Mouse (Mus musculus) lung, adult 2 months (tissue): ENCODE data around the gene Map3k19. TPM values are rescaled to one million over a fixed set of nuclear protein-coding genes. Genes with fewer than 3 reads are reported as not detected.

Experiments
- DNase-seq: peaks from one replicate; pipeline ENCODE4 v3.0.0; 2022
- H3K4me1 ChIP-seq: fragments of 200-500 bp; 2 replicates; pipeline ENCODE4 v1.6.1; 2011; ENCODE audit warnings: low read length; ENCODE audit not compliant: control insufficient read depth, insufficient read depth
- H3K4me3 ChIP-seq: fragments of 200-500 bp; replicated peaks from 2 replicates; pipeline ENCODE3; 2011; ENCODE audit warnings: low read depth, mild to moderate bottlenecking, control low read depth, low read length; ENCODE audit errors: extremely low read depth
- CTCF ChIP-seq: fragments of 200-500 bp; IDR thresholded peaks from 2 replicates; pipeline ENCODE4 v1.5.1; 2011; ENCODE audit warnings: mild to moderate bottlenecking, low read length, control low read depth; ENCODE audit not compliant: insufficient read depth
- POLR2A ChIP-seq: fragments of 200-500 bp; IDR thresholded peaks from 2 replicates; pipeline ENCODE4 v1.6.1; 2011; ENCODE audit warnings: low read depth, mild to moderate bottlenecking, control low read depth, low read length, borderline replicate concordance; ENCODE audit errors: extremely low read depth
- WGBS: fragments of 180-500 bp; shearing (Covaris S2); methylation state at CpG from one replicate; pipeline ENCODE4 v1.1.7; 2018; 5-methylcytosine and 5-hydroxymethylcytosine counted together
- polyA plus RNA-seq: library from polyadenylated mRNA; depleted of rRNA; stranded (reverse); fragments of >200 nt; gene quantifications from 2 replicates; pipeline ENCODE4 v1.2.3, GENCODE M21; 2012

The Map3k19 gene
- polyA plus RNA-seq, 1 experiment, result 2.7 TPM

DNA sequence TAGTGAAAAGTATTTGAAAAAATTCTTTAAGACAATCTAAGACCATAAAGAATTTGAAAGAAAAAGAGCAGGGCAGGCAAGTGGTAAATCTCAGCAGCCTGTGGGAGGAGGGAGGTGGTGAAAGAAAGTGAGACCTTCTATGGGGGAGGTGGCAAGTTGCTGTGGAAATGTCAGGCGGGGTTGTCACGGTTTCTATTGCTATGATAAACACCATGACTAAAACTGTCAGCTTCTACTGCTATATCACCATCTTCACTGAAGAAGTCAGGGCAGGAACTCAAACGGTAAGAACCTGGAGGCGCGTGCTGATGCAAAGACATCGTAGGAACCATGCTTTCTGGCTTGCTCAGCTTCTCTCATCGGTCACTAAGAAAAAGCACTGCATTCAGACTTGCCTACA lies 41.9 kb downstream of the Map3k19 start:
- WGBS, result 62% methylated on average over 7 of the region's 7 CpGs
- TF ChIP-seq CTCF, result no peak
- TF ChIP-seq POLR2A, result no peak
- no peak for DNase-seq
- Histone ChIP-seq H3K4me1 (no peaks in the 10 kb centered on the region), H3K4me3 (no peak overlapping the region)

DNA sequence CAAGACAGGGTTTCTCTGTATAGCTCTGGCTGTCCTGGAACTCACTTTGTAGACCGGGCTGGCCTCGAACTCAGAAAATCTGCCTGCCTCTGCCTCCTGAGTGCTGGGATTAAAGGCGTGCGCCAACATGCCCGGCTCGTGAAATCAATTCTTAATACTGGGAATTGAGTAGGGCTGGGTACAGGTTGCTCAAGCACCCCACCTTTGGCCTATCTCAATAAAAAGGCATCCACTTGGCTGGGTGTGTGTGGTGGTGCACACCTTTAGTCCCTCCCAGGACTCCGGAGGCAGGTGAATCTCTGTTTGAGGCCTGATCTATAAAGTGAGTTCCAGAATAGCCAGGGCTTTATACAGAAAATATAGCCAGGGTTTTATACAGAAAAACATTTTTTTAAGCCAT lies 46.2 kb downstream of the Map3k19 start:
- Histone ChIP-seq H3K4me1 (peaks cover 3% of the 10 kb centered on the region; the same call in 1 of the 2 replicates), H3K4me3 (no peak overlapping the region)
- DNase-seq, result no peak
- TF ChIP-seq POLR2A, result no peak
- no peak for TF ChIP-seq CTCF
- 95% methylated on average over 7 of the region's 7 CpGs for WGBS

DNA sequence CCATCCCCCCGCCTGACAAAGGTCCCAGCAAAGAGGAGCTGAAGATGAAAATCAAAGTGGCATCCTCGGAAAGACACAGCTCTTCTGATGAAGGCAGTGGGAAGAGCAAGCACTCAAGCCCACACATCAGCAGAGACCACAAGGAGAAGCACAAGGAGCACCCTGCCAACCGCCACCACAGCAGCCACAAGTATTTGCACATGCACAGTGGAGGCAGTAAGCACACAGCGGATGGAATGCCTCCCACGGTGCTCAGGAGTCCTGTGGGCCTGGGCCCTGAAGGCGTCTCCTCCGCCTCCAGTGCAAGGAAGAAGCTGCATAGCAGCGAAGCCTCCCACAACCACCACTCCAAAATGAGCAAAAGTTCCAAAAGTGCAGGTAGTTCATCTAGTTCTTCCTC lies 51.9 kb downstream of the Map3k19 start:
- DNase-seq, result no peak
- no peak overlapping the region for H3K4me3 ChIP-seq
- peaks cover 3% of the 10 kb centered on the region; the same call in 1 of the 2 replicates for H3K4me1 ChIP-seq
- TF ChIP-seq POLR2A (no peak), CTCF (no peak)
- WGBS, result 74% methylated on average over 8 of the region's 8 CpGs

GRCm38 (mm10) chr1:127796752-127797151 lies 58.1 kb downstream of the Map3k19 start:
- Histone ChIP-seq H3K4me1 (no peaks in the 10 kb centered on the region; the same call in 1 of the 2 replicates), H3K4me3 (no peak overlapping the region)
- no peak for TF ChIP-seq POLR2A
- no peak for TF ChIP-seq CTCF
- WGBS, result 79% methylated on average over 1 of the region's 1 CpGs
- no peak for DNase-seq

DNA sequence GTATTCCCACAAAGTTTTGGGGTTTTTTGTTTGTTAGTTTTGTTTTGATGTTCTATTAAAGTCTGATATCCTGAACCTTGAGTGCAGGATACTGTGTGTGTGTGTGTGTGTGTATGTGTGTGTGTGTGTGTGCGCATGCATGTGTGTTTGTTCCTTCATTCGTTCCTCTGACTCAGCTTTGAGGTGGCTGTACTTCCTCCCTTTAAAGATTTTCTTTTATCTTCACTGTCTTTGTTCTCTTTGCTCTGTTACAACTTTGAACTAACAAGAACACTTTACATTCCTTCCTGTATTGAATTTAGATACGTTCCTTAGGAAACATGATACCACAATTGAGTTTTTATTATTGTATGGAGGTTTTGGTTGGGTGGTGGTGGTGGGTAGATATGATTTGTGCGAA lies 58.5 kb downstream of the Map3k19 start:
- no peak overlapping the region for H3K4me3 ChIP-seq
- 45% methylated on average over 4 of the region's 4 CpGs for WGBS
- TF ChIP-seq CTCF (no peak), POLR2A (no peak)
- DNase-seq, result no peak
- no peaks in the 10 kb centered on the region; the same call in 1 of the 2 replicates for H3K4me1 ChIP-seq

DNA sequence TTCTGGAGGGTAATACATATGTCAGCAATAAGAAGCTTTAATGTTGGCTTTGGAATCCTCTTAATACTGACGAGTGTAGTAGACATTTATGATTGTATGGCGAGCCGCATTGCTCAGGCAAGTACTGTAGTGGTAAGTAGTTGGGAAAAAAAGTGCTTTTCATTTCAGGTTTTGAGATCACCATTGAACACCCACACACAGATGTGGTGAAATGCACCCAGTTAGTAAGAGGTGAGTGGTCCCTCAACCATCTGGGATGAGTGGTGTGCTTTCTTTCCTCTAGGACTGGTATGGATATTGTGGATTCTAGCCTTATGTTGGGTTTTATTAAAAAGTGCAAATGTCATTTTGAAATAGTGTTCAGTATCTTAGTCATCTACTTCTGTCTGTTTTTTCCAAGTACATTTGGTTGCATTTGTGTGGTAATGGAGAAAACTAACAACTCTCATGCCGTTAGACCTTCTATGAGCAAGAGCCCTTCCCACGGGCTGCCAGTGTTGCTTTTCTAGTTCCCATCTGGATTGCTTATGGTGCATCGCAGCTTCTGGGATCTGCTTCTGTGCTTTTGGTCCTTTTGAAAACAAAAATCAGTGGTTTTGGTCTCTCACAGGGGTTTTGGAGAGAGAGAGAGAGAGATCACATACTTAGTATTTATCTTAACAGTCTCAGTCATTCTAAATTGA lies 59.6 kb downstream of the Map3k19 start:
- no peak for DNase-seq
- no peak overlapping the region for H3K4me3 ChIP-seq
- H3K4me1 ChIP-seq, result no peaks in the 10 kb centered on the region; the same call in 1 of the 2 replicates
- WGBS, result 81% methylated on average over 6 of the region's 6 CpGs
- no peak for TF ChIP-seq CTCF
- no peak for TF ChIP-seq POLR2A

DNA sequence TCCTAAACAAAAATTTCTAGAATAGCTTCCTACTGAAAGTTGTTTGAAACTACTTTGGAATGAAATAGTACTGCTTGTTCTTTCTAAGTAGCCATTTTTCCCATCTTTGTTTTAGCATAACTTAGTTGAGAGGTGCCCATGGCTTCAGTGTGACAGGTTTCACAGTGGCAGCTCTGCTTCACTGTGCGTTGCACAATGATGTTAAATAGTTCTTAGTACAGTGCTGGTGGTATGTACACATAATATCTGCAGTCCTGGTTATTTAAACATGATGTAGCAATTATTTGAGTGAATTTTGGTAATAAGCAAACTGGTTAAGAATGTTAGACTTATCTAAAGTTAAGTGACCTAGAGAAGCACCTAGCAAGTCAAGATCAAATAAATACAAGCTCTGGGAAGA lies 61.4 kb downstream of the Map3k19 start:
- WGBS, result 80% methylated on average over 1 of the region's 1 CpGs
- H3K4me3 ChIP-seq, result no peak overlapping the region
- TF ChIP-seq POLR2A (no peak), CTCF (no peak)
- DNase-seq, result no peak
- H3K4me1 ChIP-seq, result peaks cover 5% of the 10 kb centered on the region

DNA sequence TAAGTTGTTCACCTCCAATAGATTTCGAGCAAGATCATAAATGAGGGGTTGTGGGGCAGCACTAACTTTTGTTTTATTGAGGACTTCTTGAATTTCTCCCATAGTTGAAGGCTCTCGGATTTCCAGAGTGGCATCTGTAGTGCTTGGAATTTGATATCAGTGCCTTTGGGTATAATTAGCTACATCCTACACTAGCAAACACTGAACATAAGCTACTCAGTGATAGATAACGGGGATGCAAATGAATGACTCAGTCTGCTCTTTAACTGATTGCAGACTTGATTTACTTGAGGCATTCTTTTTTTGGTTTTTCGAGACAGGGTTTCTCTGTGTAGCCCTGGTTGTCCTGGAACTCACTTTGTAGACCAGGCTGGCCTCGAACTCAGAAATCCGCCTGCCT lies 65.9 kb downstream of the Map3k19 start:
- WGBS, result 81% methylated on average over 6 of the region's 6 CpGs
- Histone ChIP-seq H3K4me1 (peaks cover 11% of the 10 kb centered on the region), H3K4me3 (no peak overlapping the region)
- TF ChIP-seq POLR2A (no peak), CTCF (no peak)
- no peak for DNase-seq

- WGBS, result 16% methylated on average over 1 of the region's 1 CpGs
- Histone ChIP-seq H3K4me1 (peaks cover 28% of the 10 kb centered on the region), H3K4me3 (no peak overlapping the region)
- DNase-seq, result no peak
- TF ChIP-seq POLR2A (no peak), CTCF (no peak)
These were observed 68.9 kb downstream of the Map3k19 start for GRCm38 (mm10) chr1:127785882-127786281.

- H3K4me1 ChIP-seq, result peaks cover 28% of the 10 kb centered on the region
- no peak for TF ChIP-seq CTCF
- TF ChIP-seq POLR2A, result no peak
These were observed 71.0 kb downstream of the Map3k19 start for GRCm38 (mm10) chr1:127783862-127784261.

More at GRCm38 (mm10) chr1:127783862-127784261, 71.0 kb downstream of the Map3k19 start:
- H3K4me3 ChIP-seq, result no peak overlapping the region
- DNase-seq, result no peak
